Mouse (Mus musculus): ENCODE measurements around the gene Grik4.

GRCm38 (mm10) chr9:42897361-42898051 is 46.8 kb downstream of the Grik4 start:
- TF ChIP-seq POLR2A (IDR thresholded peaks at IDR 0.05; ENCODE audit: control insufficient read depth, extremely low read depth, insufficient read depth, low read length, poor library complexity) (no peak), CTCF (IDR thresholded peaks at IDR 0.05; ENCODE audit: borderline replicate concordance, control insufficient read depth, extremely low read depth, insufficient read depth, low read length, poor library complexity) (no peak)

Data from thymus, adult 2 months (tissue).